Mouse (Mus musculus): ENCODE data around the gene Tgm4. TPM values are rescaled to one million over a fixed set of nuclear protein-coding genes. Genes with fewer than 3 reads are reported as not detected.

Gene Tgm4
- total RNA-seq (2021) = not detected
- long read RNA-seq, experiment 1 = 0 reads
- long read RNA-seq, experiment 2, partial matches to known transcripts = 0 of 2 reads
- long read RNA-seq, experiment 2, other reads (novel, unspliced or antisense) = 2 of 2 reads

- DNase-seq = no peak
Observed at GRCm38 (mm10) chr9:123034426-123034825, at the start of gene Tgm4. Tgm4 (plus strand) TSS chr9:123034726.

DNA sequence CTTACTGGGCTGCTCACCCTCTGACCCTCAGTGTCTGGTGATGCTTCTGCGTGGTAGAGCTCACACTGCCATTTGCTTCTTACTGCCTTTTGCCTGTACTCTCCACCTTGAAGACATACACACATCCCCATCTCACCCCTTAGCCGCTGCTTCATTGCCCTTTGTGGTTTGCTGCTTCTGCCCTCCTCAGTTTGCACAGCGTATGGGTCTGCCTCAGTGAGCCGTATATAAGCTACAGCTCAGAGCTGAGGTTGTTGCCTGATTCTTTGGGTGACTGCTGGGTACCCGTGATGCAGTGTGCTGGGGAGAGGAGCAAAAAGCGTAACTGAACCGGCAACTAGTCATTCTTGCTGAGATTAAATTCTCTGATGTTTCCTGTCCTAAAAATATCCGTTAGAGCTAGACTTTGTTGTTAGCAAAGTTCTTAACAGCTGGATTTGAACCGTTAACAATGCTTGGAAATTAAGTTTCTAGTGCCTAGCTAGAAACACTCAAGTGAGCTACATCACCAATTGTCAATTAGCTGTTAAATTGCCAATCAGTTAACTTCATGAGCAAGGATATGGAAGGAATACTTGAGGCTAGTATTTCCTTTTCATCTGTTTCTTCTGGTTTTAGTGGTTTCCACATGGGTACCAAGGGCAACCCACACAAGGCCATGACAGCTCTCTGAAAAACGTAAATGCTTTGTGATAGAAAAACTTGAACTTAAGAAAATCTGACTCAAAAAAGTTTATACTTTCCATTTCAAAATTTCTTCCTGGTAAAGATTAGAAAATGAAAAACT, 35.9 kb upstream of the Tgm4 start:
- intact Hi-C loops (cut with DNase I) = no loop called here
- no peak for DNase-seq

More at GRCm38 (mm10) chr9:123034426-123034825, at the start of gene Tgm4:
- intact Hi-C loops (cut with DNase I) = no loop called here

DNA sequence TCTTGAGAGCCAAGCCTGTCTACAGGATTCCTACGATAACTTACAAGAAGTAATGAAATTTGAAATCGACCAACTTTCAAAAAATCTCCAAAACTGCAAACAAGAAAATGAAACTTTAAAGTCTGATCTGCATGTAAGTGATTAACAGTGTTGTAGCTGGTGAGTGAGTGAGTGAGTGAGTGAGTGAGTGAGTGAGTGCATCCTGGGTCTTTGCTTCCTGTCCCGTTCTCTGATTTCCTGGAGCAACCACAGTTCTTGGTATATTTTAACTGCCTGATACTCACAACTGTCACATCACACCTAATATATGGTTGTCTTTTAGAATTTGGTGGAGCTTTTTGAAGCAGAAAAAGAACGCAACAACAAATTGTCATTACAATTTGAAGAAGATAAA, 35.3 kb upstream of the Tgm4 start:
- intact Hi-C loops (cut with DNase I) = no loop called here
- DNase-seq = no peak

DNA sequence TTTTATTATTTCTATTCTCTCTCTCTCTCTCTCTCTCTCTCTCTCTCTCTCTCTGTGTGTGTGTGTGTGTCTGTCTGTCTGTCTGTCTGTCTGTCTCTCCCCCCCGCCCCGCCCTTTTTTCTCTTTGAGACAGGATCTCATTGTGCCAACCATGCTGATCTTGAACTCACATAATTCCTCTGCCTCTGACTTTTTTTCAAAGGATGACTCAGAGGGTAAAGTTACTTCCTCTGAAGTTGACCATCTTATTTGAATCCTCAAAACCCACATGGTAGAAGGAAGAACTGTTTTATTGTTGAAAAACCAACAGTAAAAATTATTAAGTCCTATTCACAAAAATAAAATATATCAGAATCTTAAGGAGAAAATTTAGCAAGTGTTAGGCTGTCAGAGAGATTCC, 29.8 kb upstream of the Tgm4 start:
- no peak for DNase-seq
- intact Hi-C loops (cut with DNase I) = no loop called here

GRCm38 (mm10) chr9:123006071-123006470, 28.5 kb upstream of the Tgm4 start:
- no peak for DNase-seq
- intact Hi-C loops (cut with DNase I) = no loop called here

- DNase-seq = peak; percentile 81 to 82
- intact Hi-C loops (cut with DNase I) = no loop called here
Observed at GRCm38 (mm10) chr9:123020995-123021631, 13.4 kb upstream of the Tgm4 start, which contains the start of gene Tmem42. Tmem42 (plus strand) TSS chr9:123021326.

DNA sequence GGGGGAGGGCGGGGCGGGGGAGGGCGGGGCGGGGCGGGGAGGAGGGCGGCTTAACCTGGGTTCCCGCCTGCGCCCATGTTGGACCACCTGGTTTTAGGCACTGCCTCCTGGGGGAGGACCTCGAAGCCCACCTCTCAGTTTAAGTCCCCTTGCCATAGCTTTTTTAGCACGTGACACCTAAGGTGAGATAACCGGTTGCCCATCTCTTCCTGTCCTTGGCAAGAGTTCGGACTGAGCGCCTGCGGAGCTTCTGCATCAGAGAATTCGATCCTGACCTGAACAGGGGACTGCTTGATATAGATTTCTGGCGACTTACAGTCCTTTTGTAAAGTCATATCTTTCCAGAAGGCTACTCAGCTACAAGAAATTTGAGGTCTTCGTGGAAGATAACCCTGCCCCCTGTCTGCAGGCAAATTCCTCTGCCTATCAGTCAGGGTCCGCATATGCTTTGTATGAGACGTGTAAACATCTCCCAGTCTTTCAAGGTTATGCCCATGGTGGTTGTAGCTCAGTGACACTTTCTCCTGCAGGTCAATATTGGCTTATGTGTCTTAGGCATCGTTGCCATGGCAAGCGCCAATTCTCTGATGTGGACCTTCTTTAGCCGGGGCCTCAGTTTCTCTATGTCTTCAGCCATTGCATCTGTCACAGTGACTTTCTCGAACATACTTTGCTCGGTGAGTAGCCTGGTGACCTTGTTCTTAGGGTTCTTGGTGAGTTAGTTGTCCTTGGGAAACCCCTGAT, 12.7 kb upstream of the Tgm4 start:
- DNase-seq = peak; percentile 6 to 19
- intact Hi-C loops (cut with DNase I) = no loop called here

GRCm38 (mm10) chr9:123024201-123024600, 10.3 kb upstream of the Tgm4 start:
- intact Hi-C loops (cut with DNase I) = no loop called here
- no peak for DNase-seq

- DNase-seq = no peak
- intact Hi-C loops (cut with DNase I) = no loop called here
Observed at GRCm38 (mm10) chr9:123031496-123032246, 2.9 kb upstream of the Tgm4 start.

DNA sequence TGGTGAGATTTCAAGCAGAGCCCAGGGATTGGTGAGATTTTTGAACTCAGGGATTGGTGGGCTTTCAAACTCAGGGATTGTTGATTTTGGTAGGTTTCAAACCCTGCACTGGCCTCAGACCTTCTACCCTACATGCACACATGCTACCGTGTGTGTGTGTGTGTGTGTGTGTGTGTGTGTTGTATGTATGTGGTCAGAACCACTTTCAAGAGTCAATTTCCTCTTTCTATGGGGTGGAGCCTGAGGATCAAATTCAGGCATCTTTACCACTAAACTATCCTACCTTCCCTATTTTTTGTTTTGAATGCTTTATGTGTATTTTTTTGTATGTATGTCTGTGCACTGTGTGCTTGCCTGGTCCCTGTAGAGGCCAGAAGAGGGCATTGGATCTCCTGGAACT, 13.1 kb downstream of the Tgm4 start:
- intact Hi-C loops (cut with DNase I) = no loop called here
- DNase-seq = no peak

GRCm38 (mm10) chr9:123058724-123059292, 24.3 kb downstream of the Tgm4 start:
- DNase-seq = no peak
- intact Hi-C loops (cut with DNase I) = no loop called here

- intact Hi-C loops (cut with DNase I) = no loop called here
- DNase-seq = no peak
Observed at GRCm38 (mm10) chr9:123060172-123060571, 25.6 kb downstream of the Tgm4 start.

DNA sequence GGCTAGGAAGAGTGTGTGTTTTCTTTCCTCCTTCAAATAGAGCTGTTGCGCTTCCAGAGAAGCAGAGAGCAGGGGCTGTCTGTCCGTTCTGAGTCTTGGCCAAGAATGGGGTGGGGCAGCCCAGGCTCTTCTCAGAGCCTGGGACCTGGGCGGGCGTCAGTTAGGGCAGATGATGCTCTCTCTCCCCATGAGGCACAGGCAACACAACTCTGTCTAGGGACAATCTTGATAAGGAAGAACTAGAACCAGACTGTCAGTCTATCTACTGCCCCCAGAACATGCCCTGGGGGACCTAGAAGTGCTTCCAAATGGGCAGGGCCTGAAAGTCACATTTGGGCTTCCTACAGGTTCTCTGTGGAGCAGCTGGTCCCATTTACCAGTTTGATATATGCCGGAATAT, 44.6 kb downstream of the Tgm4 start:
- no peak for DNase-seq
- intact Hi-C loops (cut with DNase I) = loop anchor here (2.0 kb wide), 1 partner anchor 70 kb away; no protein-coding TSS in a partner anchor

- intact Hi-C loops (cut with DNase I) = no loop called here
Observed at GRCm38 (mm10) chr9:123080355-123080754, 45.8 kb downstream of the Tgm4 start.

GRCm38 (mm10) chr9:123080796-123081195, 46.3 kb downstream of the Tgm4 start:
- DNase-seq = no peak
- intact Hi-C loops (cut with DNase I) = no loop called here

More at GRCm38 (mm10) chr9:123080355-123080754, 45.8 kb downstream of the Tgm4 start:
- DNase-seq = no peak

DNA sequence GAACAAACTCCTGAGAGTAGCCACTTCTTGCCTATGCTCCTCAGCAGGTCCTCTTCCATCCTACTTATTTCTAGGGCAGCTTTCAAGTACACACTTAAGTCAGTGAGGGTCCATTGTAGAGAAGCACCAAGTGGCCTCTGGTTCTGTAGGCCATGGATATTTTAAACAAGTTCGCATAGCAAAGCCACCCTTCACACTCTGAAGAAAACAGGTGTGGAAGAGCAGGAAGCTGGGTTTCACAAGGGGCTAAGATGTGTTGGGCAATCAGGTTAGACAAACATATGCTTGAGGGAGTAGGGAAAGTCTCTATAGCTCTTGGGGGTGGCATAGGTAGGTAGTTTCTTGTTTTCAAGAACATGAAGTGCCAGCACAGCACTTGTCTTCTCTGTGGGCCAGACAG, 50.8 kb downstream of the Tgm4 start:
- no peak for DNase-seq

GRCm38 (mm10) chr9:123087558-123087957, 53.0 kb downstream of the Tgm4 start:
- intact Hi-C loops (cut with DNase I) = no loop called here
- no peak for DNase-seq

More for the DNA sequence above, 50.8 kb downstream of the Tgm4 start:
- intact Hi-C loops (cut with DNase I) = no loop called here

DNA sequence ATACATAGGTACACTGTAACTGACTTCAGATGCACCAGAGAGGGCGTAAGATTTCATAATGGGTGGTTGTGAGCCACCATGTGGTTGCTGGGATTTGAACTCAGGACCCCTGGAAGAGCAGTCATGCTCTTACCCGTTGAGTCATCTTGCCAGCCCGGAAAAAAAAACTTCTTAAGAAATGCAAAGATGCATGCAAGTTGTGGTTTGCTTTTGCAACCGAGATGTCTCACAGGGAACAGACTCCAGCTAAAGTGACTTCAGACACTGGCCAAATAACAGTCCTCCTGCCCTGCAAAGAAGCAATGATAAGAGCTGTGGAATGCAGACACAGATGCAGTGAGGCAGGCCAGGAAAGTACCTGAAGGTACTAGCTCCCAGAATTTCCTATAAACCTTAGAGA, 56.3 kb downstream of the Tgm4 start:
- DNase-seq = no peak
- intact Hi-C loops (cut with DNase I) = no loop called here

- intact Hi-C loops (cut with DNase I) = no loop called here
- DNase-seq = no peak
Observed at GRCm38 (mm10) chr9:123099631-123100455, 65.3 kb downstream of the Tgm4 start.

Measured in gastrocnemius, postnatal 36 days (tissue).